Mouse (Mus musculus): ENCODE results near the gene Flnb.

- no peak for TF ChIP-seq TCF12 (IDR thresholded peaks at IDR 0.05; ENCODE audit: insufficient read depth, poor library complexity, severe bottlenecking)
- TF ChIP-seq USF1 (IDR thresholded peaks at IDR 0.05; ENCODE audit: low read depth) = no peak
- no peak for TF ChIP-seq MAX (IDR thresholded peaks at IDR 0.05; ENCODE audit: low read depth)
- TF ChIP-seq POLR2A (IDR thresholded peaks at IDR 0.05; ENCODE audit: insufficient read length, low read depth) = no peak
- peak; percentile 81 for TF ChIP-seq CEBPB (IDR thresholded peaks at IDR 0.05; ENCODE audit: insufficient read depth, poor library complexity, severe bottlenecking)
- no peak for TF ChIP-seq REST (IDR thresholded peaks at IDR 0.05; ENCODE audit: insufficient read depth, insufficient read length)
- TF ChIP-seq E2F4 (IDR thresholded peaks at IDR 0.05; ENCODE audit: insufficient read depth) = no peak
- TF ChIP-seq POLR2AphosphoS2 (IDR thresholded peaks at IDR 0.05; ENCODE audit: insufficient read length, low read depth) = no peak
- TF ChIP-seq MYOG (IDR thresholded peaks at IDR 0.05; ENCODE audit: control insufficient read depth in 1 of 3, insufficient read depth in 1 of 3, insufficient read length in 2 of 3, low read depth in 2 of 3) = no peak
Observed at GRCm38 (mm10) chr14:7880389-7880788, 62.6 kb downstream of the Flnb start.
